Mouse (Mus musculus) CH12.LX (cell line): Measurements from ENCODE around the gene Gm49368. TPM values are rescaled to one million over a fixed set of nuclear protein-coding genes. Genes with fewer than 3 reads are reported as not detected.

Experiments
- DNase-seq: peaks from one replicate; pipeline ENCODE4 v3.0.0-alpha.2; 2013; ENCODE audit errors: extremely low read depth
- H3K27ac ChIP-seq: 2 replicates; pipeline ENCODE4 v1.5.1; 2012; ENCODE audit warnings: low read depth, mild to moderate bottlenecking, control low read depth, moderate library complexity; ENCODE audit not compliant: insufficient read depth
- H3K27me3 ChIP-seq: replicated peaks from 2 replicates; pipeline ENCODE3; 2012; ENCODE audit warnings: inconsistent platforms
- H3K36me3 ChIP-seq, 2 experiments: replicated peaks in 1 of 2; 2 replicates each; pipeline versions ENCODE3 to v1.6.1; 2012; ENCODE audit warnings: inconsistent platforms in 1 of 2, low read length in 1 of 2, mild to moderate bottlenecking in 1 of 2, mixed read lengths in 1 of 2, moderate library complexity in 1 of 2; ENCODE audit not compliant: control insufficient read depth in 1 of 2, insufficient read depth in 1 of 2
- H3K4me1 ChIP-seq, 2 experiments: 2 replicates each; pipeline ENCODE4 v1.6.1; 2012; ENCODE audit warnings: inconsistent platforms in 1 of 2, moderate library complexity in 1 of 2; ENCODE audit not compliant: insufficient read depth in 2 of 2, control insufficient read depth in 1 of 2
- H3K4me2 ChIP-seq: 2 replicates; pipeline ENCODE4 v1.6.1; 2012; ENCODE audit warnings: low read depth, mild to moderate bottlenecking, control low read depth; ENCODE audit not compliant: poor library complexity, insufficient read depth, severe bottlenecking
- H3K4me3 ChIP-seq, 3 experiments: fragments of 150-350 bp in 1 of 3; sonication (generic) in 1 of 3; replicated peaks in 1 of 3; 2 replicates each; pipeline versions ENCODE3 to v1.5.1; 2011 to 2012; ENCODE audit warnings: low read depth in 2 of 3, low read length in 2 of 3, mild to moderate bottlenecking in 2 of 3, moderate library complexity in 2 of 3, control low read depth in 1 of 3, improper control_type of control experiment in 1 of 3, inconsistent platforms in 1 of 3, mixed read lengths in 1 of 3; ENCODE audit not compliant: poor library complexity in 1 of 3
- H3K79me2 ChIP-seq: replicated peaks from 2 replicates; pipeline ENCODE4 v1.6.1; 2012; ENCODE audit warnings: mild to moderate bottlenecking, moderate library complexity; ENCODE audit not compliant: control insufficient read depth, poor library complexity, insufficient read depth, severe bottlenecking; ENCODE audit errors: extremely low read depth
- H3K9ac ChIP-seq: 2 replicates; pipeline ENCODE4 v1.6.1; 2012; ENCODE audit warnings: low read depth, mild to moderate bottlenecking, control low read depth, moderate library complexity; ENCODE audit not compliant: insufficient read depth
- H3K9me3 ChIP-seq: replicated peaks from 2 replicates; pipeline ENCODE3; 2012; ENCODE audit warnings: low read length, inconsistent platforms, mixed read lengths
- CHD2 ChIP-seq: IDR thresholded peaks from 2 replicates; pipeline ENCODE4 v1.6.1; 2011; ENCODE audit warnings: low read length, improper control_type of control experiment
- EP300 ChIP-seq: IDR thresholded peaks from 2 replicates; pipeline ENCODE4 v1.6.1; 2011; ENCODE audit warnings: low read length, improper control_type of control experiment
- KAT2A ChIP-seq: IDR thresholded peaks from 2 replicates; pipeline ENCODE4 v1.6.1; 2012; ENCODE audit warnings: low read length, improper control_type of control experiment, inconsistent platforms; ENCODE audit not compliant: insufficient replicate concordance
- MAX ChIP-seq: IDR thresholded peaks from 2 replicates; pipeline ENCODE4 v1.6.1; 2011; ENCODE audit warnings: low read length, improper control_type of control experiment
- MYC ChIP-seq: IDR thresholded peaks from 2 replicates; pipeline ENCODE4 v1.6.1; 2011; ENCODE audit warnings: low read depth, mild to moderate bottlenecking, improper control_type of control experiment, low read length
- POLR2AphosphoS2 ChIP-seq: IDR thresholded peaks from 2 replicates; pipeline ENCODE4 v1.6.1; 2011; ENCODE audit warnings: low read depth, low read length, improper control_type of control experiment
- RAD21 ChIP-seq: IDR thresholded peaks from 2 replicates; pipeline ENCODE4 v1.6.1; 2011; ENCODE audit warnings: low read depth, mild to moderate bottlenecking, low read length, improper control_type of control experiment, moderate library complexity
- SMC3 ChIP-seq: IDR thresholded peaks from 2 replicates; pipeline ENCODE4 v1.6.1; 2011; ENCODE audit warnings: low read depth, low read length, improper control_type of control experiment
- TBP ChIP-seq: conservative IDR thresholded peaks from 2 replicates; pipeline ENCODE4 v1.6.1; 2011; ENCODE audit warnings: low read depth, low read length, improper control_type of control experiment
- TCF12 ChIP-seq: IDR thresholded peaks from 2 replicates; pipeline ENCODE4 v1.6.1; 2014; ENCODE audit warnings: low read depth, mild to moderate bottlenecking, inconsistent platforms, low read length, improper control_type of control experiment
- UBTF ChIP-seq: IDR thresholded peaks from 2 replicates; pipeline ENCODE4 v1.6.1; 2012; ENCODE audit warnings: low read depth, mild to moderate bottlenecking, inconsistent platforms, low read length, improper control_type of control experiment, moderate library complexity
- ZC3H11A ChIP-seq: IDR thresholded peaks from 2 replicates; pipeline ENCODE4 v1.6.1; 2012; ENCODE audit warnings: low read depth, mild to moderate bottlenecking, inconsistent platforms, low read length, improper control_type of control experiment
- ZMIZ1 ChIP-seq: IDR thresholded peaks from 2 replicates; pipeline ENCODE4 v1.6.1; 2012; ENCODE audit warnings: low read depth, mild to moderate bottlenecking, inconsistent platforms, low read length, improper control_type of control experiment
- ZNF384 ChIP-seq: IDR thresholded peaks from 2 replicates; pipeline ENCODE4 v1.6.1; 2012; ENCODE audit warnings: low read depth, low read length, improper control_type of control experiment, inconsistent platforms
- dilution Hi-C: fragments of 300-500 bp; cut with MboI; formaldehyde crosslinking; loops from 2 replicates; pipeline ENCODE4 v1.14.3; 2020; ENCODE audit warnings: low sequenced_read_pairs; ENCODE audit not compliant: extremely low pct_unique_long_range_greater_than_20kb, extremely low pct_ligation_motif_present
- in situ Hi-C: fragments of 300-500 bp; cut with MboI; formaldehyde crosslinking; loops from 3 replicates; pipeline ENCODE4 v1.14.3; 2019; ENCODE audit warnings: low sequenced_read_pairs, low pct_ligation_motif_present, low pct_unique_long_range_greater_than_20kb, mixed read lengths
- polyA plus RNA-seq: library from polyadenylated mRNA; unstranded; fragments of >175 nt; gene quantifications from 2 replicates; pipeline ENCODE4 v1.2.1, GENCODE M21; 2012; ENCODE audit warnings: low read depth; ENCODE audit not compliant: insufficient read length
- total RNA-seq, 2 experiments: library from RNA; depleted of rRNA; stranded (reverse); fragments of 300-350 nt in 1 of 2; fragments of >200 nt in 1 of 2; gene quantifications; 2 replicates each; pipeline ENCODE4 v1.2.3; 2012 to 2014

Gm49368 gene
- total and polyA plus RNA-seq, 3 experiments, result not detected

DNA sequence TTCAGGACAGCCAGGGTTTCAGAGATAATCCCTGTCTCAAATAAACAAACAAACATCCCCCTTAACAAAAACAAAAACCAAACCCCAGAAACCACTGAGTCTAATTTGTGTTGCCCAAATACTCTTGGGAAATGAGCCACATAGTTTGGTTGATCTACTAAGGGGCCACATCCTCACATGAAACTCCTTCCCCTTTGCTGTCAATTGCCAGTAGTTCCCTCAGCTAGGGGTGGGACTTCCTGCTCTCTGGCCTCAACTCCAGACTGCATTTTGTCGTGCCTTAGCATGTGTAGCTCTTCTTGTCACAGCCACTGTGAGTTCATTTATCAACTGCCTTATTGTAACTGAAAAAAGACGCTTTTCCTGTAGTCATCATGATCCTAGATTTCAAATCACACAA lies 47.8 kb downstream of the Gm49368 start:
- dilution Hi-C loops (no loop called here), in situ Hi-C loops (loop anchor here (5.0 kb wide), 1 partner anchor 82 kb away; no protein-coding TSS in a partner anchor)
- no peaks in the 10 kb centered on the region for H3K79me2 ChIP-seq
- H3K36me3 ChIP-seq, result no peaks in the 10 kb centered on the region
- no peak overlapping the region for H3K27ac ChIP-seq
- H3K9ac ChIP-seq, result no peak overlapping the region
- H3K27me3 ChIP-seq, result peaks cover 25% of the 10 kb centered on the region
- 0 out of 4 replicates have a peak, but pooled peaks cover 0 to 2% of the 10 kb centered on the region in 2 experiments for H3K4me1 ChIP-seq
- no peak for DNase-seq
- H3K9me3 ChIP-seq, result no peaks in the 10 kb centered on the region
- TF ChIP-seq MYC, result no peak
- no peak for TF ChIP-seq EP300
- no peak for TF ChIP-seq UBTF
- H3K4me2 ChIP-seq, result no peak overlapping the region
- H3K4me3 ChIP-seq, result no peak overlapping the region

- no peak for TF ChIP-seq CHD2
- no peak for TF ChIP-seq ZMIZ1
- TF ChIP-seq TCF12, result no peak
- TF ChIP-seq RAD21, result no peak
- no peak for TF ChIP-seq ZNF384
- TF ChIP-seq TBP, result no peak
- no peak for TF ChIP-seq SMC3
- TF ChIP-seq ZC3H11A, result no peak
- no peak for TF ChIP-seq MAX
- TF ChIP-seq KAT2A, result no peak
- no peak for TF ChIP-seq POLR2AphosphoS2
- TF ChIP-seq, all 38 proteins: peak for 0
- no peak for DNase-seq
- in situ Hi-C loops, result loop anchor here (5.0 kb wide), 1 partner anchor 80 kb away; no protein-coding TSS in a partner anchor
- H3K27ac ChIP-seq, result no peak overlapping the region
- peaks cover 0 to 2% of the 10 kb centered on the region in 2 experiments; a peak in 1 of 4 replicates for H3K4me1 ChIP-seq
- no peak overlapping the region for H3K4me3 ChIP-seq
- H3K79me2 ChIP-seq, result no peaks in the 10 kb centered on the region
- no peak overlapping the region for H3K9ac ChIP-seq
- H3K4me2 ChIP-seq, result no peak overlapping the region
- H3K27me3 ChIP-seq, result peaks cover 24% of the 10 kb centered on the region
- H3K9me3 ChIP-seq, result no peaks in the 10 kb centered on the region
- dilution Hi-C loops, result no loop called here
- H3K36me3 ChIP-seq, result no peaks in the 10 kb centered on the region
Observed at GRCm38 (mm10) chr7:128112131-128112530, 49.6 kb downstream of the Gm49368 start.
